Mouse (Mus musculus) erythroblast, embryonic 14.5 days (primary cell): ENCODE data around the gene Cd274. TPM values are rescaled to one million over a fixed set of nuclear protein-coding genes. Genes with fewer than 3 reads are reported as not detected.

Source experiments
- H3K27me3 ChIP-seq: 2 replicates; pipeline ENCODE4 v1.6.1; 2012; ENCODE audit warnings: inconsistent platforms; ENCODE audit not compliant: control insufficient read depth
- H3K36me3 ChIP-seq: 2 replicates; pipeline ENCODE4 v1.6.1; 2012; ENCODE audit warnings: mild to moderate bottlenecking, inconsistent platforms; ENCODE audit not compliant: control insufficient read depth
- H3K4me1 ChIP-seq: 2 replicates; pipeline ENCODE4 v1.6.1; 2012; ENCODE audit warnings: inconsistent platforms; ENCODE audit not compliant: control insufficient read depth
- H3K4me3 ChIP-seq: replicated peaks from 2 replicates; pipeline ENCODE3; 2012; ENCODE audit warnings: moderate library complexity, mild to moderate bottlenecking, inconsistent platforms
- H3K9me3 ChIP-seq: 2 replicates; pipeline ENCODE4 v1.6.1; 2012; ENCODE audit warnings: low read length, inconsistent platforms, mixed read lengths; ENCODE audit not compliant: control insufficient read depth
- GATA1 ChIP-seq: IDR thresholded peaks from 2 replicates; pipeline ENCODE4 v1.6.1; 2012; ENCODE audit warnings: low read length, inconsistent platforms, mixed read lengths
- TAL1 ChIP-seq: IDR thresholded peaks from 3 replicates; pipeline ENCODE4 v1.6.1; 2012; ENCODE audit warnings: low read length, inconsistent platforms, mixed read lengths
- polyA plus RNA-seq: library from polyadenylated mRNA; stranded (reverse); fragments of >175 nt; gene quantifications from 2 replicates; pipeline ENCODE4 v1.2.3, GENCODE M21; 2012

Gene Cd274
- polyA plus RNA-seq, 1 experiment = not detected

- Histone ChIP-seq H3K4me3 (no peak overlapping the region), H3K36me3 (no peaks in the 10 kb centered on the region), H3K27me3 (peaks cover 9% of the 10 kb centered on the region), H3K4me1 (peaks cover 2% of the 10 kb centered on the region), H3K9me3 (no peaks in the 10 kb centered on the region)
- no peak for TF ChIP-seq TAL1
- TF ChIP-seq GATA1 = no peak
Observed at GRCm38 (mm10) chr19:29341029-29341428, 26.2 kb upstream of the Cd274 start.

GRCm38 (mm10) chr19:29342281-29342680 is 25.0 kb upstream of the Cd274 start:
- peaks cover 2% of the 10 kb centered on the region for H3K4me1 ChIP-seq
- no peaks in the 10 kb centered on the region for H3K9me3 ChIP-seq
- no peak overlapping the region for H3K4me3 ChIP-seq
- no peaks in the 10 kb centered on the region for H3K36me3 ChIP-seq
- TF ChIP-seq TAL1 (no peak), GATA1 (no peak)
- H3K27me3 ChIP-seq = peaks cover 5% of the 10 kb centered on the region

- Histone ChIP-seq H3K27me3 (no peaks in the 10 kb centered on the region), H3K9me3 (no peaks in the 10 kb centered on the region), H3K4me3 (no peak overlapping the region), H3K36me3 (peaks cover 1% of the 10 kb centered on the region), H3K4me1 (peaks cover 2% of the 10 kb centered on the region)
- TF ChIP-seq TAL1 (no peak), GATA1 (no peak)
Observed at GRCm38 (mm10) chr19:29344868-29345267, 22.4 kb upstream of the Cd274 start.

- TF ChIP-seq GATA1 (no peak), TAL1 (no peak)
- no peak overlapping the region for H3K4me3 ChIP-seq
- H3K9me3 ChIP-seq = no peaks in the 10 kb centered on the region
- H3K27me3 ChIP-seq = no peaks in the 10 kb centered on the region
- peaks cover 2% of the 10 kb centered on the region for H3K4me1 ChIP-seq
- H3K36me3 ChIP-seq = peaks cover 5% of the 10 kb centered on the region
Observed at GRCm38 (mm10) chr19:29345636-29346035, 21.6 kb upstream of the Cd274 start.

GRCm38 (mm10) chr19:29350991-29351390 is 16.3 kb upstream of the Cd274 start:
- peaks cover 10% of the 10 kb centered on the region for H3K4me1 ChIP-seq
- no peaks in the 10 kb centered on the region for H3K27me3 ChIP-seq
- no peaks in the 10 kb centered on the region for H3K9me3 ChIP-seq
- H3K4me3 ChIP-seq = no peak overlapping the region
- H3K36me3 ChIP-seq = peaks cover 5% of the 10 kb centered on the region
- TF ChIP-seq TAL1 (no peak), GATA1 (no peak)

GRCm38 (mm10) chr19:29354895-29355877 is 12.1 kb upstream of the Cd274 start:
- TF ChIP-seq GATA1 = no peak
- no peak for TF ChIP-seq TAL1
- Histone ChIP-seq H3K4me3 (peak overlapping the region; percentile 62), H3K27me3 (no peaks in the 10 kb centered on the region), H3K36me3 (peaks cover 16% of the 10 kb centered on the region), H3K4me1 (peaks cover 14% of the 10 kb centered on the region), H3K9me3 (no peaks in the 10 kb centered on the region)

GRCm38 (mm10) chr19:29356281-29356680 is 11.0 kb upstream of the Cd274 start:
- no peak overlapping the region for H3K4me3 ChIP-seq
- TF ChIP-seq TAL1 (no peak), GATA1 (no peak)
- no peaks in the 10 kb centered on the region for H3K27me3 ChIP-seq
- H3K36me3 ChIP-seq = peaks cover 16% of the 10 kb centered on the region
- H3K9me3 ChIP-seq = no peaks in the 10 kb centered on the region
- H3K4me1 ChIP-seq = peaks cover 25% of the 10 kb centered on the region

- Histone ChIP-seq H3K4me1 (peaks cover 37% of the 10 kb centered on the region), H3K4me3 (no peak overlapping the region), H3K36me3 (peaks cover 16% of the 10 kb centered on the region), H3K27me3 (no peaks in the 10 kb centered on the region), H3K9me3 (no peaks in the 10 kb centered on the region)
- TF ChIP-seq GATA1 (no peak), TAL1 (no peak)
Observed at GRCm38 (mm10) chr19:29360251-29360650, 7.0 kb upstream of the Cd274 start.

GRCm38 (mm10) chr19:29361468-29362130 is 5.7 kb upstream of the Cd274 start:
- H3K4me3 ChIP-seq = peak overlapping the region; percentile 80
- H3K4me1 ChIP-seq = peaks cover 42% of the 10 kb centered on the region
- TF ChIP-seq GATA1 (no peak), TAL1 (no peak)
- H3K9me3 ChIP-seq = no peaks in the 10 kb centered on the region
- H3K27me3 ChIP-seq = no peaks in the 10 kb centered on the region
- H3K36me3 ChIP-seq = peaks cover 10% of the 10 kb centered on the region
